Mouse (Mus musculus) spleen, adult 12 weeks (tissue): ENCODE data around the gene Ltbp1.

Experiments
- DNase-seq: peaks from one replicate; pipeline ENCODE4 v3.0.0; 2022; ENCODE audit warnings: low spot score

Gene Ltbp1

GRCm38 (mm10) chr17:75005685-75006680, 615 bp downstream of the Ltbp1 start:
- no peak for DNase-seq

- no peak for DNase-seq
Observed at GRCm38 (mm10) chr17:75010955-75011354, 5.6 kb downstream of the Ltbp1 start.

GRCm38 (mm10) chr17:75013211-75013610, 7.8 kb downstream of the Ltbp1 start:
- DNase-seq = no peak

- no peak for DNase-seq
Observed at GRCm38 (mm10) chr17:75013868-75014267, 8.5 kb downstream of the Ltbp1 start.

- no peak for DNase-seq
Observed at GRCm38 (mm10) chr17:75014601-75015356, 9.4 kb downstream of the Ltbp1 start.

GRCm38 (mm10) chr17:75015546-75015945, 10.2 kb downstream of the Ltbp1 start:
- DNase-seq = no peak

- no peak for DNase-seq
Observed at GRCm38 (mm10) chr17:75017423-75017822, 12.1 kb downstream of the Ltbp1 start.

- no peak for DNase-seq
Observed at GRCm38 (mm10) chr17:75018142-75018541, 12.8 kb downstream of the Ltbp1 start.

GRCm38 (mm10) chr17:75020026-75020425, 14.7 kb downstream of the Ltbp1 start:
- no peak for DNase-seq

- no peak for DNase-seq
Observed at GRCm38 (mm10) chr17:75020619-75021018, 15.3 kb downstream of the Ltbp1 start.

- DNase-seq = no peak
Observed at GRCm38 (mm10) chr17:75027358-75028131, 22.2 kb downstream of the Ltbp1 start.

GRCm38 (mm10) chr17:75033356-75033755, 28.0 kb downstream of the Ltbp1 start:
- no peak for DNase-seq

- DNase-seq = no peak
Observed at GRCm38 (mm10) chr17:75033872-75034615, 28.7 kb downstream of the Ltbp1 start.

GRCm38 (mm10) chr17:75036881-75037280, 31.5 kb downstream of the Ltbp1 start:
- DNase-seq = no peak

- DNase-seq = no peak
Observed at GRCm38 (mm10) chr17:75039017-75039416, 33.6 kb downstream of the Ltbp1 start.

GRCm38 (mm10) chr17:75049366-75049969, 44.1 kb downstream of the Ltbp1 start:
- no peak for DNase-seq

GRCm38 (mm10) chr17:75051440-75051925, 46.1 kb downstream of the Ltbp1 start:
- no peak for DNase-seq

GRCm38 (mm10) chr17:75055235-75055634, 49.9 kb downstream of the Ltbp1 start:
- DNase-seq = no peak

GRCm38 (mm10) chr17:75055961-75056360, 50.6 kb downstream of the Ltbp1 start:
- DNase-seq = no peak

GRCm38 (mm10) chr17:75056631-75057030, 51.3 kb downstream of the Ltbp1 start:
- DNase-seq = no peak

- DNase-seq = no peak
Observed at GRCm38 (mm10) chr17:75066340-75066739, 61.0 kb downstream of the Ltbp1 start.
